Mouse (Mus musculus) inflammation-experienced regulatory T-cells, adult 6 months (primary cell): ENCODE data around the gene Tstd2. TPM values are rescaled to one million over a fixed set of nuclear protein-coding genes. Genes with fewer than 3 reads are reported as not detected.
A peak's percentile ranks its signal among the peaks of the same experiment; 100 is the strongest.

ENCODE experiments used
- ATAC-seq: one replicate; pipeline ENCODE4 v1.8.0; 2017
- polyA plus RNA-seq, 3 experiments: library from polyadenylated mRNA; unstranded; fragments of 100-300 nt; shearing (Covaris generic); gene quantifications; one replicate each; pipeline ENCODE4 v1.2.1; 2017

Tstd2 gene
- polyA plus RNA-seq, 3 experiments from 2014 or later, result 22.3 to 32.3 (median 29.5) TPM

DNA sequence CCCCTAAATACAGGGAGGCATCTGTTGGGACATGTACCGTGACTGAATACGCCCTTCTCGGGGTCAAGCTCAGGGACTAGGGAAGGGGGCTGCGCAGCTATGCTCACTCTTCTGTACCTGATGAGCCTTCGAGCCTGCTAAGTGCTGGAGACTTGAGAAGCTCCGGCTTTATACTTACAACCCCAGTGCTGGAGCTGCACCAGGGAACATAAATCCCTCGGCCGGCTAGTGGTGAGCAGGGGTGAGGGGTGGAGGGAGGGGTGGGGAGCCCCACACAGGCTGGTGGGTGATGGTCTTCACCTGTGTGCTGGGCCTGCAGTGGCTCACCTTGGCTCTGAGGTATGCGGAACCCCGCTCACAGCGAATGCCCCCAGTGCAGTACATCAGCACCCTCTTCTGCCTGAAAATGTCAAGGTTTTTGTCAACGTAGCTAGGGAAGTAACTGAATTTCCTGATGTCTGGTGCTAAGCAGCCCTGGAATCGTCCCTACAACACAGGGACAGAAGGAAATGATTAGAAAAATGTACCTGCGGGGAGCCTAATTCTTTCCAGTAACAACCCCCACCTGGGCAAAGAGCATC, 18.9 kb downstream of the Tstd2 start:
- no peak for ATAC-seq

DNA sequence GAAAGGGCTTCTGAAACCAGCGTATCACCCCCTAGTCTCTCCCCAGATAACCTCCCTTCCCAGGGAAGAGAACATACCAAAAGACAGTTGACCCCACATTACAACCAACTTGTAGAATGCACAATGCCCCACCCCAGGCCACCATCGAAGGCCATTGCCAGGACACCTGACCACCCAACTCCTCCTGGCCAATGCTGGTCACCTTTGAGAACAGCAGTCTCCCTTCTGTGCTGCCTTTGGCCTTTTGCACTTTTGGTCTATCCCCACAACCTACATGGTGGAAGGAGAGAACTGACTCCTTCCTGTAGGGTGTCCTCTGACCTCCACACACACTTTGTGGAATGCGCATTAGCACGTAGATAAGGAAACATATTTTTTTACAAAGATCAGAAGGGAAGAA, 21.0 kb downstream of the Tstd2 start:
- no peak for ATAC-seq

DNA sequence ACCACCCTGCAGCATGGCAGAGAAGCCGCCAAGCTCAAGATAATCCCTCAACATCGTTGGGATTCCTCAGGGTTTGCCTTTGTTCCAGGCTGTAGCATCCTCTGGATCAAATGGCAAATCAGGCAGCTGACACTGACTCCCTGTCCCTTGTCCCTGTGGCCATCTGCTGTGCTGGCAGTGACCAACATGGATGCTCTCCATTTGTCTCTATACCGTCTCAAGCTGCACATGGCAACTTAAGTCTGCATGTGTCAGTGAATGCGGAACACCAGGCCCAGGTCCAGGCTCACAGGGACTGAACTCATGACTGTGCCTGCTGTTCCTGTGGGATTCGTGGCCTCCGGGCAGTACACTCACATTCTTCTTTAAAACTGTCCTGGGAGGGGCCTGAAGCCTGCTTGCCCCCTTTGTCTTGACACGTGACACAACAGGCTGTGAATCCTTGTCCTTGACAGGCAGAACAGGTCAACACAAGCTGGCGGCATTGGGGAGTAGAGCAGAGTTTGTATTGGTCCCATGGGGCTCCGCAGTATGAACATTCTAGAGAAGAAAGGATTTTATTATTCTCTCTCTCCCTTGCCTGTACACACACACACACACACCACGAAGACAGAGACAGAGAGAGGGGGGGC, 21.8 kb downstream of the Tstd2 start:
- ATAC-seq, result no peak

GRCm38 (mm10) chr4:46115308-46115707, 23.2 kb downstream of the Tstd2 start:
- ATAC-seq, result no peak

DNA sequence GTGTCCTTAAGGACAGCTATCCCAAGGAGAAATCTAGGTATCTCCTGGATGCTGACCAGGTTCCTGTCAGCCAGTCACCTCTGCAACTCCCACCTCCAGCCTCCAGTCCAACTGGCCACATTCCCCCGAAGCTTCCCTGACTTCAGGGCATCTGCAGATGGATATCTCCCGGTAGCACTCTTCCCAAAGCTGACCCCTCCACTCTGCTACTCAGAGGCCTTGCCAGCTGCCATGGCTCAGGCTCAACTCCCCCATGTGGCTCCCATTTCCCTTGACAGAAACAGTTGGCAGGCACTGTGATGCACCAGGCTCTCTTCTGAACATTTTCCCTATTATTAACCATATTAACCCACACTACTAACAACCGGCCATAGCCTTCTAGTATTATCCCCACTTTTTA, 27.1 kb downstream of the Tstd2 start:
- no peak for ATAC-seq

GRCm38 (mm10) chr4:46110084-46110483, 28.4 kb downstream of the Tstd2 start:
- ATAC-seq, result no peak

DNA sequence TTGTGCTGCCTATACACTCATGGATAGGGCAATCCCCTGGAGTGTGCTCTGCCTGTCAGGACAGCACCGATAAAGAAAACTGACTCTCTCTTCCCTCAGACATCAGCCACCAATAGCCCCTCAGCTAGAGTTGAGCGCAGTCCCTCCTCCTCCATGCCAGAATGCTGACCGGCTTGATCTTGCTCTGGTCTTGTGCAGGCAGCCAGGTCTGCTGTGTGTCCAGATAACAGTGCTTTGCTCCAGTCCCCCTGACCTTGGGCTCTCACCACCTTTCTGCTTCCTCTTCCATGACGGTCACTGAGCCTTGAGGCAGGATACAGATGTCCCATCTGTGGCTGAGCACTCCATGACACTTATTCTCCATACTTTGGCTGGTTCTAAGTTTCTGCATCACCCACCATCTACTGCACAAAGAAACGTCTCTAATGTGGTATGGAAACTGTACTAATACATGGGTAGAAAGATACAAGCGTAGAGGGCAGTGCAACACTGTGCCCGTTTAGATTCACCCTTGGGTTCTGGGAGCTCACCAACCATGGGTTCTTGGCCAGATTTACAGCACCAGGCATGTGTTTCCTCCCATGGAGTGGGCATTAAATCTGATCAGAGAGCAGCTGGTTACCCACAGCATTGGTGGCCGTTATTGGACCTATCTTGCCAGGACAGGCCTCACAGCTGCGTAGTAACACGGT, 36.3 kb downstream of the Tstd2 start:
- no peak for ATAC-seq

- no peak for ATAC-seq
Observed at GRCm38 (mm10) chr4:46101211-46101711, 37.2 kb downstream of the Tstd2 start.

GRCm38 (mm10) chr4:46100539-46100938, 38.0 kb downstream of the Tstd2 start:
- no peak for ATAC-seq

GRCm38 (mm10) chr4:46099132-46099531, 39.4 kb downstream of the Tstd2 start:
- ATAC-seq, result no peak

DNA sequence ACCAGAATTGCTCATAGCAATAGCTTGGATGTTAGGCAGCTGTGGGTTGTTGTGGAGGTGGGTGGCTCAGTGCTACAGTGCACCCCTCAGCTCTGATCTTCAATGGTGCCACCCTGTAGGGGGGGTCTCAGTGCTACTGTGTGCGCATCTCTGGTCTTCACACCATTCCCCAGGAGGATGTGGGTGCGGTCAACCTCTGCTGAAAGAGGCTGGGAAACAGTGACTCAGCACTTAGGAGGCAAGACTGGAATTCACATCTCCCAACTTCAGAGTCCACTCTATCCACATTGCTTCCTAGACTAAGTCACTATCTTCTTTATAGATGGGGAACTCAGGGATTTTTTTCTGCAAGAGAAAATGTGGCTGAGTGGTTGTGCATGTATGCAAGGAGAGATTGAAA, 40.9 kb downstream of the Tstd2 start:
- no peak for ATAC-seq

DNA sequence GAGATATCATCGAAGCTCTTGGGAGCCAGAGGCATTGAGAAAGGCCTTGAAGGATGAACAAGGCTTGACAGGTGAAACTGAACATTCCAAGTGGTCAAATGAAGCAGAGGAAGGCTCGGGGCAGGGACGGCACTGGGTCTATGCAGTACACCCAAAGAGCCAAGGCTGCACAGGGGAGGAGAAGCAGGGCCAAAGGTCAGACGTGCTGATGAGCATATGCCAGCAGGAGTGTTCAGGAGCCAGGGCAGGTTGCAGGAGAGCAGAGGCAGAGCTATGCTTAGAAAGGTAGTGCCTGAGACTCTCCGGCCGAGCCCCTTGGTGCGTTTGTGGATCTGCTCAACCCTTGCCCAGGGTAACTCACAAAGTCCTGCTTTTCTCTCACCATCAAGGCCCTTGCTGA, 41.9 kb downstream of the Tstd2 start:
- no peak for ATAC-seq

GRCm38 (mm10) chr4:46095826-46096159, 42.7 kb downstream of the Tstd2 start:
- ATAC-seq, result no peak

GRCm38 (mm10) chr4:46094916-46095825, 43.3 kb downstream of the Tstd2 start:
- peak; percentile 81 for ATAC-seq

GRCm38 (mm10) chr4:46092429-46093076, 45.9 kb downstream of the Tstd2 start:
- no peak for ATAC-seq

- no peak for ATAC-seq
Observed at GRCm38 (mm10) chr4:46089524-46090125, 48.9 kb downstream of the Tstd2 start.

DNA sequence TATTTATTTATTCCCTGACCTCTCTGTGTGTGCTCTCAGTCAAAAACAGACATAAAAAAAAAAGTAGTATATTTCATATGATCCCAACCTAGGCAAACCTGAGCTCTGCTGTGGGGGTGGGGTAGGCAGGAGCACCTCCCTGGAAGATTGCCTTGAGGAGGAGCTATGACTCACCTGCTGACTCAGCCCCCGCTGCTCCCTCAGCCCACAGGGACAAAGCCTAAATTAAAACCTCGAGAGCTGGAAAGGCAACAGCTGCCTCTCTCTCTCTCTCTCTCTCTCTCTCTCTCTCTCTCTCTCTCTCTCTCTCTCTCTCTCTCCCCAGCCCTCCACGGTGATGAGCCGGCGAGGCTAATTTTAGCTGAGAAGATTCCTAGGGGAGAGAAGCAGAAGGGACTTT, 50.6 kb downstream of the Tstd2 start:
- ATAC-seq, result no peak

- no peak for ATAC-seq
Observed at GRCm38 (mm10) chr4:46087427-46087771, 51.1 kb downstream of the Tstd2 start.

DNA sequence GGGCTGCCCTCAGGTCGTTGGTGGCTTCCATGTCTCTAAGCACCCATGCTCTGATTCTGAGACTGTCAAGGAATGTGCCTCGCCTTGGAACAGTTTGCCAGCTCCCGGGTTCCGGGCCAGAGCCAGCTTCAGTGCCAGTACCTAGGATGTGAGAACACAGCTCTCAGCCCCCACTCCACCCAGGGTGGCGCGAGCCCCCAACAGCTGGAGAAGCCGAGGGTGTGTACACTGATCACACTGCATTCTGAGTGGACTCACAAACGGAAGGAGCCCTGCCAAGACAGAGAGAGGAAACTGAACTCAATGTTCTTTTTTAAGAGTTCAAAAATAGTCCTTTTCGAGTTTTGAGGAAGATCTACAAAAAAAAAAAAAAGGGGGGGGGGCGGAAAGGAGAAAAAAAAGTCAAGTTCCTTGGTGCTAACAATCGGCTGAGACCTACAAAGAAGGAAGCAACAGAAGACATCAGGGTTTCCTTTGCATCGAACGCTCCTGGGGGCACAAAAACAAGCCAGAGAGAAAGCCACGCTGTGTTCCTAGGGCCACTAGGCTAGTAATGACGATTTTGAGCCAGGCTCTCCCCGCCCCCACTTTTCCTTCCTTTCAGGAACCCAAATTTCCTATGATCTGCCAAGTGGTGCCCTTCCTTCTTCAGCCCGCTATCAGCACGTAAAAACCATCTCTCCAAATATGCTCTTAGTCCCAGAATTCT, 51.6 kb downstream of the Tstd2 start:
- ATAC-seq, result no peak

GRCm38 (mm10) chr4:46085223-46085811, 53.2 kb downstream of the Tstd2 start:
- no peak for ATAC-seq
